Mouse (Mus musculus) heart, postnatal 0 days (tissue): ENCODE measurements around the gene Dnm3. TPM values are rescaled to one million over a fixed set of nuclear protein-coding genes. Genes with fewer than 3 reads are reported as not detected.

Source experiments
- ATAC-seq: fragments of 200-750 bp; cut with Nextera tagmentation; 2 replicates; pipeline ENCODE4 v1.8.0; 2017; ENCODE audit warnings: low read depth, moderate number of reproducible peaks, moderate library complexity; ENCODE audit not compliant: insufficient read depth
- DNase-seq: peaks from one replicate; pipeline ENCODE4 v3.0.0-alpha.2; 2016; ENCODE audit warnings: low spot score
- H3K27ac ChIP-seq: fragments of 300-500 bp; sonication (generic); 2 replicates; pipeline ENCODE4 v1.5.1; 2014; ENCODE audit warnings: low read depth, mild to moderate bottlenecking
- H3K27me3 ChIP-seq: fragments of 300-500 bp; sonication (generic); 2 replicates; pipeline ENCODE4 v1.6.1; 2014; ENCODE audit warnings: low read length, mixed read lengths; ENCODE audit not compliant: control insufficient read depth, insufficient read depth
- H3K36me3 ChIP-seq: fragments of 300-500 bp; sonication (generic); replicated peaks from 2 replicates; pipeline ENCODE4 v1.6.1; 2014; ENCODE audit warnings: low read length, mixed read lengths; ENCODE audit not compliant: control insufficient read depth, insufficient read depth
- H3K4me1 ChIP-seq: fragments of 300-500 bp; sonication (generic); 2 replicates; pipeline ENCODE4 v1.6.1; 2014; ENCODE audit warnings: antibody characterized with exemption; ENCODE audit not compliant: control insufficient read depth, insufficient read depth
- H3K4me2 ChIP-seq: fragments of 300-500 bp; sonication (generic); 2 replicates; pipeline ENCODE4 v1.6.1; 2014; ENCODE audit warnings: low read depth, mild to moderate bottlenecking, low read length, moderate library complexity
- H3K4me3 ChIP-seq: fragments of 300-500 bp; sonication (generic); 2 replicates; pipeline ENCODE4 v1.5.1; 2014; ENCODE audit warnings: low read depth, low read length
- H3K9ac ChIP-seq: fragments of 300-500 bp; sonication (generic); replicated peaks from 2 replicates; pipeline ENCODE4 v1.6.1; 2014; ENCODE audit warnings: low read depth, low read length, mixed read lengths
- H3K9me3 ChIP-seq: fragments of 300-500 bp; sonication (generic); replicated peaks from 2 replicates; pipeline ENCODE4 v1.6.1; 2016; ENCODE audit warnings: low read length; ENCODE audit not compliant: control insufficient read depth
- CTCF ChIP-seq: IDR thresholded peaks from 2 replicates; pipeline ENCODE4 v1.5.1; 2016; ENCODE audit warnings: antibody characterized with exemption, control low read depth, low read depth
- EP300 ChIP-seq: IDR thresholded peaks from 2 replicates; pipeline ENCODE4 v1.6.1; 2016; ENCODE audit warnings: antibody characterized with exemption, low read depth
- WGBS: fragments of 180-500 bp; shearing (Covaris S2); extraction: QIAGEN DNeasy Blood & Tissue Kit; methylation state at CpG from one replicate; pipeline ENCODE4 v1.1.7; 2014; 5-methylcytosine and 5-hydroxymethylcytosine counted together
- polyA plus RNA-seq: library from polyadenylated mRNA; unstranded; fragments of >200 nt; fragmentation: Nextera tagmentation; extraction: Ambion mirVana; gene quantifications from 2 replicates; pipeline ENCODE4 v1.2.1, GENCODE M21; 2015
- total RNA-seq: library from RNA; depleted of rRNA; stranded (reverse); fragments of >200 nt; gene quantifications from 2 replicates; pipeline ENCODE4 v1.2.3, GENCODE M21; 2014; ENCODE audit warnings: low replicate concordance; rRNA removed

Gene Dnm3
- 2.4 and 3.0 TPM in 2 replicates for total RNA-seq
- 1.9 and 2.3 TPM in 2 replicates for polyA plus RNA-seq

GRCm38 (mm10) chr1:162477246-162478209, at the start of gene Dnm3:
Gene Dnm3, minus strand, starts transcription at chr1:162478034.
- H3K4me1 ChIP-seq, result no peaks in the 10 kb centered on the region; the same call in 1 of the 2 replicates
- H3K9me3 ChIP-seq, result no peaks in the 10 kb centered on the region
- H3K9ac ChIP-seq, result peak within 1 kb of the TSS; percentile 44
- peak; percentile 37 for TF ChIP-seq CTCF
- no peak for TF ChIP-seq EP300
- peak; percentile 99 for ATAC-seq
- H3K4me2 ChIP-seq, result peak within 1 kb of the TSS; percentile 96
- peaks cover 22% of the 10 kb centered on the region for H3K27me3 ChIP-seq
- WGBS, result under 1% methylated on average over 54 of the region's 56 CpGs
- H3K27ac ChIP-seq, result no peak within 1 kb of the TSS
- peak within 1 kb of the TSS; percentile 59 for H3K4me3 ChIP-seq
- DNase-seq, result peak; percentile 89
- H3K36me3 ChIP-seq, result no peaks in the 10 kb centered on the region

GRCm38 (mm10) chr1:162515116-162515515, 37.3 kb upstream of the Dnm3 start:
- no peaks in the 10 kb centered on the region for H3K36me3 ChIP-seq
- ATAC-seq (no peak), DNase-seq (no peak)
- H3K9ac ChIP-seq, result no peak overlapping the region
- H3K4me2 ChIP-seq, result no peak overlapping the region
- 0 out of 2 replicates have a peak, but pooled peaks cover under 1% of the 10 kb centered on the region for H3K4me1 ChIP-seq
- no peak overlapping the region for H3K4me3 ChIP-seq
- H3K27ac ChIP-seq, result no peak overlapping the region
- no peaks in the 10 kb centered on the region for H3K9me3 ChIP-seq
- TF ChIP-seq EP300 (no peak), CTCF (no peak)
- H3K27me3 ChIP-seq, result no peaks in the 10 kb centered on the region
- 79% methylated on average over 1 of the region's 1 CpGs for WGBS

GRCm38 (mm10) chr1:162510013-162510356, 32.2 kb upstream of the Dnm3 start:
- H3K9me3 ChIP-seq, result no peaks in the 10 kb centered on the region
- no peak overlapping the region for H3K9ac ChIP-seq
- no peak overlapping the region for H3K4me3 ChIP-seq
- H3K4me2 ChIP-seq, result 0 out of 2 replicates have a peak overlapping the region, but pooled peaks have one; percentile 11
- TF ChIP-seq EP300 (no peak), CTCF (no peak)
- ATAC-seq (no peak), DNase-seq (no peak)
- H3K4me1 ChIP-seq, result peaks cover 7% of the 10 kb centered on the region; the same call in 1 of the 2 replicates
- H3K27me3 ChIP-seq, result no peaks in the 10 kb centered on the region
- WGBS, result 49% methylated on average over 2 of the region's 2 CpGs
- H3K27ac ChIP-seq, result no peak overlapping the region
- no peaks in the 10 kb centered on the region for H3K36me3 ChIP-seq

GRCm38 (mm10) chr1:162509329-162510012, 31.6 kb upstream of the Dnm3 start:
- Histone ChIP-seq H3K9me3 (no peaks in the 10 kb centered on the region), H3K27ac (no peak overlapping the region), H3K9ac (no peak overlapping the region), H3K27me3 (no peaks in the 10 kb centered on the region), H3K4me2 (0 out of 2 replicates have a peak overlapping the region, but pooled peaks have one; percentile 11), H3K4me1 (peaks cover 7% of the 10 kb centered on the region; the same call in 1 of the 2 replicates), H3K4me3 (no peak overlapping the region), H3K36me3 (no peaks in the 10 kb centered on the region)
- DNase-seq (peak; percentile 74), ATAC-seq (peak; percentile 79)
- 14% methylated on average over 12 of the region's 12 CpGs for WGBS
- TF ChIP-seq CTCF, result no peak
- no peak for TF ChIP-seq EP300

- no peak overlapping the region for H3K4me3 ChIP-seq
- no peaks in the 10 kb centered on the region for H3K36me3 ChIP-seq
- H3K27ac ChIP-seq, result no peak overlapping the region
- H3K27me3 ChIP-seq, result no peaks in the 10 kb centered on the region
- ATAC-seq (no peak), DNase-seq (no peak)
- no peak overlapping the region for H3K4me2 ChIP-seq
- no peaks in the 10 kb centered on the region for H3K9me3 ChIP-seq
- 58% methylated on average over 4 of the region's 4 CpGs for WGBS
- H3K9ac ChIP-seq, result no peak overlapping the region
- TF ChIP-seq EP300, result no peak
- TF ChIP-seq CTCF, result no peak
- peaks cover 7% of the 10 kb centered on the region; the same call in 1 of the 2 replicates for H3K4me1 ChIP-seq
Observed at GRCm38 (mm10) chr1:162508211-162509005, 30.6 kb upstream of the Dnm3 start.
